Comparison of ENCODE assay signal across 38 mouse cellular contexts in genomic region chr1:82738066-82738465, GRCm38 (mm10). TPM values are rescaled to one million over a fixed set of nuclear protein-coding genes. Genes with fewer than 3 reads are reported as not detected.
"Had no signal": no experiment of that assay in that cellular context is flagged by ENCODE, and none has a peak within 500 bp of the region (broad histone marks: within the 10 kb centered on the region; RNA-seq: fewer than 3 reads in every experiment).

No protein-coding gene starts in this region.

- DNase-seq: forebrain, postnatal 0 days; gastrocnemius, postnatal 14 days; gastrocnemius, postnatal 36 days; heart, adult 11 months; heart, adult 2 months; heart, postnatal 14 days; heart, postnatal 36 days; kidney, adult 2 months; kidney, postnatal 14 days; kidney, postnatal 36 days; liver; liver, embryonic 13.5 days; liver, postnatal 0 days had no signal

- H3K9ac ChIP-seq: forebrain, postnatal 0 days; heart, embryonic 13.5 days; heart, embryonic 15.5 days; hindbrain, embryonic 14.5 days; intestine, embryonic 15.5 days; limb, embryonic 12.5 days; liver, embryonic 13.5 days; liver, embryonic 15.5 days; liver, postnatal 0 days had no signal

- ATAC-seq: forebrain, postnatal 0 days; hindbrain, embryonic 16.5 days; inflammation-experienced regulatory T-cells, adult 6 months; intestine, embryonic 15.5 days; intestine, postnatal 0 days; liver, postnatal 0 days had no signal

- H3K4me1 ChIP-seq: heart, embryonic 13.5 days; intestine, embryonic 15.5 days; limb, embryonic 10.5 days; limb, embryonic 12.5 days had no signal

- H3K27ac ChIP-seq: heart, adult 2 months; heart, embryonic 13.5 days; heart, embryonic 15.5 days; hindbrain, embryonic 14.5 days; intestine, embryonic 15.5 days; left cerebral cortex, adult 2 months; limb, embryonic 10.5 days; limb, embryonic 12.5 days; liver, embryonic 13.5 days; liver, embryonic 15.5 days had no signal

- H3K4me2 ChIP-seq: heart, embryonic 11.5 days; heart, embryonic 13.5 days; heart, embryonic 15.5 days; hindbrain, embryonic 14.5 days; intestine, embryonic 15.5 days; limb, embryonic 12.5 days; liver, embryonic 13.5 days; liver, embryonic 15.5 days had no signal

- H3K36me3 ChIP-seq: intestine, embryonic 15.5 days had no signal

- H3K27me3 ChIP-seq: heart, embryonic 13.5 days; heart, embryonic 15.5 days; intestine, embryonic 15.5 days; limb, embryonic 12.5 days; liver, embryonic 13.5 days; liver, embryonic 15.5 days had no signal

- H3K4me3 ChIP-seq: heart, adult 2 months; heart, embryonic 13.5 days; heart, embryonic 15.5 days; intestine, embryonic 15.5 days; left cerebral cortex, adult 2 months; limb, embryonic 10.5 days; limb, embryonic 12.5 days; liver, embryonic 13.5 days; liver, embryonic 15.5 days had no signal

- H3K9me3 ChIP-seq: heart, embryonic 13.5 days; heart, embryonic 15.5 days; intestine, embryonic 15.5 days; limb, embryonic 10.5 days; limb, embryonic 12.5 days; liver, embryonic 13.5 days; liver, embryonic 15.5 days had no signal

RNA-seq across cellular contexts. Expression of gene Tm4sf20, which starts 30.2 kb away (rescaled TPM):
- total RNA-seq: forebrain, postnatal 0 days; gastrocnemius, adult 18-20 months; gastrocnemius, adult 8-10 months; gastrocnemius, postnatal 14 days; gastrocnemius, postnatal 36 days; heart, adult 2 months; heart, postnatal 14 days; heart, postnatal 36 days; hematopoietic stem cell, adult 5-6 weeks; layer of hippocampus, adult 8-10 months; layer of hippocampus, postnatal 10 days; layer of hippocampus, postnatal 25 days; left cerebral cortex, adult 2 months; left cerebral cortex, postnatal 14 days; left cerebral cortex, postnatal 36 days had no signal
- polyA plus RNA-seq: forebrain, postnatal 0 days; gonadal fat pad, adult 2 months; heart, adult 2 months; heart, embryonic 13.5 days; heart, embryonic 15.5 days; heart, postnatal 0 days; hindbrain, embryonic 11.5 days; hindbrain, embryonic 14.5 days; hindbrain, embryonic 16.5 days; kidney, adult 2 months; limb, embryonic 10.5 days; limb, embryonic 14.5 days; liver, embryonic 13.5 days; liver, postnatal 0 days had no signal

RNA-seq across cellular contexts. Expression of gene Gm47791, which starts 33.0 kb away (rescaled TPM):
- total RNA-seq: forebrain, postnatal 0 days; gastrocnemius, adult 18-20 months; gastrocnemius, adult 8-10 months; gastrocnemius, postnatal 14 days; gastrocnemius, postnatal 36 days; heart, adult 2 months; heart, postnatal 14 days; heart, postnatal 36 days; hematopoietic stem cell, adult 5-6 weeks; layer of hippocampus, adult 8-10 months; layer of hippocampus, postnatal 10 days; layer of hippocampus, postnatal 25 days; left cerebral cortex, adult 2 months; left cerebral cortex, postnatal 14 days; left cerebral cortex, postnatal 36 days had no signal
- polyA plus RNA-seq: forebrain, postnatal 0 days; gonadal fat pad, adult 2 months; heart, adult 2 months; heart, embryonic 11.5 days; heart, embryonic 13.5 days; heart, embryonic 15.5 days; heart, postnatal 0 days; hindbrain, embryonic 11.5 days; hindbrain, embryonic 14.5 days; hindbrain, embryonic 16.5 days; inflammation-experienced regulatory T-cells, adult 6 months; intestine, embryonic 15.5 days; intestine, postnatal 0 days; kidney, adult 2 months; kidney, embryonic 14.5 days; limb, embryonic 10.5 days; limb, embryonic 12.5 days; limb, embryonic 14.5 days; liver, embryonic 13.5 days; liver, embryonic 15.5 days; liver, postnatal 0 days had no signal
